Mouse (Mus musculus) spleen, postnatal 10 days (tissue): ENCODE measurements around the gene Fbxw2.
A peak's percentile ranks its signal among the peaks of the same experiment; 100 is the strongest.
"Not testable (repeated sequence)": the region's sequence is repeated elsewhere in the genome, so short reads cannot be mapped to it uniquely, and the experiment has no call there.

Experiments
- DNase-seq, 2 experiments: peaks; one replicate each; pipeline ENCODE4 v3.0.0; 2021 to 2022; ENCODE audit warnings: low spot score in 2 of 2

The Fbxw2 gene

DNA sequence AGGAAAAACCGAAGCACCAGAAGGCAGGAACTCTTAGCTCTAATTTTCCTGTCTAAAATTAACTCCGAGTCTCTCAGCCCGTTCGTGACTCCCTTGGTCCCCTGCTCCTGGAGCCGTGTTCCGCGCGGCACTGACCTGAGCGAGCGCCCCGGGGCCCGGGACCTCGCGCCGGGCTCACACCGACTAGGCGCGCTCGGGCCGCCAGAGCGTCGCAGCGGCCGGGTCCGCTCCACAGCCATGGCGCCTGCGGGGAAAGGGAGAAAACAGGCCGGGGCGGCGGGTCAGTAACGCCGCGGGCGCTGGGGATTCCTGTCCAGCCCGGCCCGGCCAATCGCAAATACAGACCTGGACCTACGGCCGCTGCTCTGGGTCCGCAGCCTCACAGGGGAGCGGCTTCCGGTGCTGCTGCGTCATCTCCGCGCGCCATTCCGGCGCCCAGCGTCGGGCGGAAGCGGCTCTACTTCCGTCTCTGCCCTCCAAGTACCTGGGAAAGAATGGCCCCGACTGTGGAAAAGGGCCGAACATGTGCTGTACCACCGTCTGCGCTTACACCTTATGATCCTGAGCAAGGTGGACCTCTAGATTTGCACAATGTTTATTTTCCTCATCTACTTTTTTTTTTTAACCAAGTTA is at the start of gene Fbxw2:
Gene Fbxw2, minus strand, starts transcription at position 485 of the 633 bp plus-strand sequence.
- DNase-seq = peak; percentile 87 to 94

DNA sequence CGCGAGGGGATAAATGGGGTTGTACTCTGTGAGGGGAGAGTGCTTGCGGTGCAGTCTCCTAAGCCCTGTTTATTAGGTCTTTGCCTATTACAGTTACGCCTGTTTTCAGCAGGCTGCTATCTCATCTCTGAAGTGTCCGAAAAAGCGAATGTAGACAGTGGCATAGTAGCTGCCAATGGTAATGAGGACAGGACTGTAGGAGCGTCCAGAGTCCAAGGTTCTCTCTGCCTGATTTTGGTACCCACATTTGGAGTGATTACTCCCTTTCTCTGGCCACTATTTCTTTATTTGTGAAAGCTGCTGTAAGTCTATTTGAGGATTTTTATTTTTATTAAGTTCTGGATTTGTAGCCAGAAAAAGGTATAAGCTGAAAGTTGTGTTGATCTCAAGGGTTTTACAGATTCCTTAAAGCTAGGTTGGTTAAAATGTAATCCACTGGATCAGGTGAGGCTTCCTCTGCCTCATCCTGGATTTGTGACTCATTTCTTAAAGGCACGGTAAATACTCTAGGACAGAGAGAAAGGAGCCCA is 48.8 kb upstream of the Fbxw2 start, which contains the start of gene Psmd5:
Gene Psmd5, minus strand, starts transcription at position 153 of the 530 bp plus-strand sequence.
- no peak for DNase-seq

DNA sequence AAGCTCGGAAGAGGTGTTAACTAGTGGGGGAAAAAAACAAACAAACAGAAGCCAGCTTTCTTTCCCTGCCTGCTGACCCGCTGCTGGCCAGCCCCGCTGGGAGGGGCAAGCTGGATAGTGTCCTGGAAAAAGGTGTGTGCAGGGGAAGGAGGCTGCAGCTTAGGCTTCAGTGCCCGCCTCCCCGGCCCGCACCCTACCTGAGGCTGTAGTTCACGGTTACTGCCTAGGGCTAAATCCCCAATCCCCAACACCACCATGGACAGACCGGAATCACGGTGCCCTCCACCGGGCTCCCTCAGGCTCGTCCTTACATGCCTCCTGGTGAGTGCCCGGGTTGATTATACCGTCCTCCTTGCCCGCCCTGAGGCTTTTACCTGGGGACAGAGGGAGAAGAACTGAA is 48.2 kb upstream of the Fbxw2 start, which contains the start of gene Cutal:
Gene Cutal, plus strand, starts transcription at position 126 of the 400 bp plus-strand sequence.
- no peak for DNase-seq

DNA sequence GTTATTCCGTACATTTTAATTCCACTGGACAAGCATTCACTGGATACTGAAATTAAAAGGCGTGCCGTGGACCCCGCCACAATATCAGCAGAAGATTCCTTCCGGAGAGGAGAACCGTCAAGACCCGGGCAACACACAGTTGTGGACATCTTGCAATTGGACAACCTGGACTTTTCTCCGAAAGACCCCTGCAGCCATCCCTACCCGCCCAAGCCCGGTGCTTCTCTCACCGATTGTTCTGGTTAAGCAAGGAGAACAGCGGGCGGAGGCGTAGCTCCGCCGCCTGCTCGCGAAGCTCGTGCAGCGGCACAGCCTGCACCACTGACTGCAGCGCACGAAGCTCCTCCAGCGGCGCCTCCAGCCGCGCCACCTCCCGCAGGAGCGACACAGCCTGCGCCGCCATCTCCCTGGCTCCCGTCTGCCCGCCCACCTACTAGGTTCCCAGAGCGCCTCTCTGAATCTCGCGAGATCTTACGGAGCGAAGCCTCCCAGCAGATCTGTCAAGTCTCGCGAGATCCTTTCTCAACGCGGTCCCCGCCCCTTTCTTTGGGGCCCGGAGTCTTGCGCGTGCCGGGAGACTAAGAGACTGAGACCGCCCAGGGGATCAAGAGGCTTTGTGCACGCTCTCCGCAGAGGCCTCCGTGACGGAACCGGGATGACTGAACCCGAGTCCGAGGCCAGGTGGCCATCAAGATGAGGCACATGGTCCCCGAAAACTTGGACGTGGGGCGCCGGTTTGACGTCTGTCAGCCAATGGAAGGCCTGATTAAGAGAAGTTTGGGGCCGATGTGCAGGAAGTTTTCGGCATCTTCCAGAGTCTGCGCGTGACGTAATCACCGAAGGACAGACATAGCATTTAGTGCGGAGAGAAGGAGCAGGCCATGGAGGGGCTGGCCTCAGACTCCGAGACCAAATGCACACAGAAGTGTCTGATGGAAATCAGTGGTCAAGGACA is 44.7 kb upstream of the Fbxw2 start:
- DNase-seq = peak; percentile 91 to 94

DNA sequence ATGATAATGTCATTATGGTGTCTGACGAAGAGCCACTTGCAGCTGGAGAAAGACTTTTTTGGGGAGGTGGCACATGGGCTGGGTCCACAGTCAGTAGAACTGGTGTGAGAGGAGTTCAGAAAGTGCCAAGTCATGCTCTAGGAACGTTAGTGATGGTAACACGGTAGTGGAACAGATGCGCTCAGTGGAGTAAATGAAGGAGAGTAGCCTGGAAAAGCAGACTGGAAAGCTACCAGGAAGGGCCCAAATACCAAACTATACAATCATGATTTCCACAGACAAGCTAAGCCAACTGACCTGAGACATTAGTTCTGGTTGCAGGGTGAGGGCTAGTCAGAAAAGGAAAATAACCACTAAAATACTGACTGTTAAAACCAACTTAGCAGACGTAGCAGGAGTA is 43.6 kb upstream of the Fbxw2 start:
- DNase-seq = peak; percentile 51 to 52

DNA sequence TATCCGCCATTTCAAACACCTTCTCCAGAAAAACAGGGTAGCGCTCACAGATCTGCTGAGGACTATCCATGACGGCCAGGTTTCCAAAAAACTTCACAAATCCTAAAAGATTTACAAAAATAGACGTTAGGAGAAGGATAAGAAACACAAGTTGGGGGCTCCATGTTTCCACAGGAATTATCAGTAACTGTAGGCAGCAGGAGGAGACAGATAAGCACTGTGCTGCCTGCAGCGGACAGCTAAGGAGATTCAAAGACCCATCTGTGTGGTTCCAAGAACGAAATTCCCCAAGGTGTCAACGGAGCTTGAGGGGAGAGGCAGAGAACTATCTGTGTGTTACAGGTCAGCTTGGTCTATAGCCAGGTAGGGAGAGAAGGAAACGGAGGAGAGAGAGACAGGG is 31.6 kb upstream of the Fbxw2 start:
- DNase-seq = no peak

DNA sequence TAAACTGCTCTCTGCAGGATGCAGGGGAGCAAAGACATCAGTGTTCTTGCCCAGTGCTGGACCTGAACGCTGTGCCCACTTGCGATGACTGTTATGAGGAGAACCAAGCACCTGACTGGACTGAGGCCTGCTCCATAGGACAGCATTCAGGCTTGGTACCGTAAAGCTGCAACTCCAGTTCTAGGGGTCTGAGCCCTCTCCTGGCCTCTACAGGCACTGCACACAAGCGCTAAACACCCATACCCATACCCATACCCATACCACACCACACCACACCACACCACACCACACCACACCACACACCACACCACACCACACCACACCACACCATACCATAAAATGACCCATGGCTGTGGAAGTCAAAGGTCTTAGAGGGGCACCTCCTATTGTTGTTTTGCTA is 29.2 kb upstream of the Fbxw2 start:
- no peak for DNase-seq

DNA sequence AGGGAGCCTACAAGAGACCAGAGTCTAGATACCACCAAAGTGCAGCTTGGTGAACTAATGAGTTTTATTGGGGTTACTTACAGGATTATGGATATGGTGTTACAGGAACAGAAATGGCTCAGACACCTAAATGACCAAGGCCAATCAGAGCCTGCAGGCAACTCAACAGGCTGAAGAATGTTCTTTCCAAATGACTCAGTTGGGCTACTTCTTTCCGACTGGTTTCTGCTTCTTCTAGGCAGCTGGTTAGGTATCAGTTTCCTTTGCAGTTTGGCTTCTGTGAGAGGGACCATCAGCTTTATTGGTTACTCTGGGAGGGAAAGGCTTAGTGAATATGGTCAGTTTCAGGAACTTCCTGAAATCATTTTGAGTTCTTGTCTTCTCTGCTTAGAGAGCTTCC is 21.6 kb upstream of the Fbxw2 start:
- DNase-seq = no peak

DNA sequence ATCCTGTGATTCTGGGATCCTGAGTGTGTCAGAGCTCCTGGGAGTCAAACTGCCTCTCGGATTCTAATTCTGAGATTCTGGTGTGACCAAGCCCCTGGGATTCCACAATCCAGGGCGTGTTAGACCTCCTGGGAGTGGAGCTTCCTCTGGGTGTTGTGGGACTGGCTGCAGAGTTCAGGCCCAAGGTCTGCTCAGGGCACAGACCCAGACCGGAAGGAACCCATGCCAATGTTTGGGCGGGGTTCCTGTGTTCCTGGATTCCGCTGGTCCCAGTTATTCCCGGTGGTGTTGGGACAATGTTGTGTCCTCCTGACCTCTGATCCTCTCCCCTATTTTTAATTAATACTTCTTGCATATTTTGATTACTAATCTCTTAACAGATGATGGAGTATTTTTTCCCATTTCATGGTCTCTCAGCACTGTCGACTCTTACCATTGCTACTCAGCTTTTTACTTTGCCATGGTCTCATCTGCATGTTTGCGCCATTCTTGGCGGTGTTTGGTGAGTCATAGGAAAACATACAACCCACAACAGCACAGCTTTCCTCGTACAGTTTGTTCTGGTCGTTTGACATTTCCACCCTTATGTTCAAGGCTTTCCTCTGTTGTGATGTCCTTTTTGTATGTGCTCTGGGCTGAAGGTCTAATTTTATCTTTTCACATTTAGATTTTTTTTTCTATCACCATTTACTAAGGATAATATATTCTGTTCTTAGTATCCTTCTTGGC is 17.3 kb upstream of the Fbxw2 start:
- DNase-seq = no peak

DNA sequence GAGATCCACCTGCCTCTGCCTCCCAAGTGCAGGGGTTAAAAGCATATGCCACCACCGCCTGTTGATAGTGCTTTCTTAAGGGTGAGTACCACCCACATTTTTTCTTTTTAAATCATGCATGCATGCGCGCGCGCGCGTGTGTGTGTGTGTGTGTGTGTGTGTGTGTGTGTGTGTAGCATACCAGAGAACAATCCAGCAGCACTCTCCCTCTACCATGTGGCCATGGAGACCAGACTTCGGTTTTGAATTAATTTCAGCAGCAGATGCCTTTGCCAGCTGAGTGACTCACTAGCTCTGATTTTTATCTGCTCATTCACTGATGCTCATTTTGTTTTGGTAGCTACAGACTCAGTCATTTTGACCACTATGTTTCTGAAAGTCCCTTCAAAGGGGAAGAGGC is 15.6 kb upstream of the Fbxw2 start:
- DNase-seq = no peak

DNA sequence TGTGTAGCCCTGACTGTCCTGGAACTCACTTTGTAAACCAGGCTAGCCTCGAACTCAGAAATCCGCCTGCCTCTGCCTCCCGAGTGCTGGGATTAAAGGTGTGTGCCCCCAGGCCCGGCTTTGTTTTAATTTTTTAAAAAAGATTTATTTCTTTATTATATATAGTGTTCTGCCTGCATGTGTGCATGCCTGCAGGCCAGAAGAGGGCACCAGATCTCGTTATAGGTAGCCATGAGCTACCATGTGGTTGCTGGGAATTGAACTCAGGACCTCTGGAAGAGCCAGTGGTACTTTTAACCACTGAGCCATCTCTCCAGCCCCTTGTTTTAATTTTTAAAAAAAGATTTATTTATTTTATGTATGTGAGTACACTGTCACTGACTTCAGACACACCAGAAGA is 14.0 kb upstream of the Fbxw2 start:
- not testable (repeated sequence) for DNase-seq

DNA sequence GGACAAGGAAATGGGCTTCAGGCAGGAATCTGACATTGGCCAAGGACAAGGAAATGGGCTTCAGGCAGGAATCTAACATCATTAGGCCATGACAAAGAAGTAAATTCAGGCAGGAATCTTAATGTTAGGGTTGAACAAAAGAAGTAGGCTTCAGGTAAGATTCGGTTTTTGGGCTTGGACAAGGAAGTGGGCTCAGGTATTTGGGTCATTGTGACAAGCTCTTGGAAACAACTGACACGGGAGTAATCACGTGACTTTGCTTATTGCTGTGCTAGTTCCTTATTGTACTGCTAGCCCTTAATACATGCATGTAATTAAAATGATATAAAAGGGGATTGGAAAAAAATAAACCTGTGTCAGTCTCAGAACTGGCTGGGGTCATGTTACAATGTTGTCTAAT is 9.6 kb upstream of the Fbxw2 start:
- DNase-seq = no peak

DNA sequence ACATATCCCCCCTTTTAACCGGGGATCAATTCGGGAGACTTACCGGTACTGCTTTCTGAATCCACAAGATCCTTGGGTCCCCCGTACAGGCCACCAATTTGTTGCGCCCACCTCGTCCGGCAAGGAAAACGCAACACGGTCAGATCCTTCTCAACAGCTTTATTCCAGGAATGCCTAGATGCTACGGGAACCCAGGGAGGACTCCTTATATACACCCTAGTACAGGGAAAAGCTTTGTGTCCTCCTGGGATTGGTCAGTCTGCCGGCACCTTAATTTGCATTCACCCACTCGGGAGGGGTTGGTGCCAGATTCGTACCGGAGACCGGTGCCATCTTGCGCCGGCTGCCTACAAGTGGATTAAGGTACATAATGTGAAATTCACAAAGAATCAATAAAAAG is 7.5 kb upstream of the Fbxw2 start:
- DNase-seq = no peak

DNA sequence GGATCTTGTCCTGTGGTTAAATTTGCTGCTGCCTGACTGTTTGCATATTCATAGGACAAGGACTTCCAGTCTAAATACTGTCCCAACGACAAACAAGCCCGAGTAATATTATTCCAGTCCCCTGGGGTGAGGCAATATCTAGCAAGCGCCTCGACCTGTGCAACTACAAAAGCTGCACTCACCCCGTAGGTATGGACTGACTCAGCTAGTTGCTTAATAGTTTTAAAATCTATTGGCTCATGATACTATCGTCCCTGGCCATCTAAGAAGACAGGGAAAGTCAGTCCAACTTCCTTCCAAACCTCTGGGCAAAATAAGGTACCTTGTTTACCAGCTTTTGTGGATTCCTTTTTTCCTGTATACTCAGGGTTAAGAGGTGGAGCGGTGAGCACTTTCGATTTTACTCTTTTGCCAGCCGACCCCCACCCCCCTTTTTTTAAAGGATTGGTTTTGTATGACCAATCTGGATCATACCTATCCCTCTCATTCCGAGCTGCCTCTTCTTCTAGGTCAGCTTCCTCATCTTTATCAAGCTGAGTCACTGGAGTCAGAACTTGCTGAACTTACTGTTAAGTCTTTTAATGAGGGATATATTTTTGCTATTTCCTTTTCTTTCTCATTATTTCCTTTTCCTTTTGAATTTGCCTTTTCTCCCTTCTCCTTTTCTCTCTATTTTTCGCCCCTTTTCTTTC is 6.8 kb upstream of the Fbxw2 start, which contains the start of gene Gm34653:
Gene Gm34653, plus strand, starts transcription at position 242 of the 692 bp plus-strand sequence.
- not testable (repeated sequence) for DNase-seq

DNA sequence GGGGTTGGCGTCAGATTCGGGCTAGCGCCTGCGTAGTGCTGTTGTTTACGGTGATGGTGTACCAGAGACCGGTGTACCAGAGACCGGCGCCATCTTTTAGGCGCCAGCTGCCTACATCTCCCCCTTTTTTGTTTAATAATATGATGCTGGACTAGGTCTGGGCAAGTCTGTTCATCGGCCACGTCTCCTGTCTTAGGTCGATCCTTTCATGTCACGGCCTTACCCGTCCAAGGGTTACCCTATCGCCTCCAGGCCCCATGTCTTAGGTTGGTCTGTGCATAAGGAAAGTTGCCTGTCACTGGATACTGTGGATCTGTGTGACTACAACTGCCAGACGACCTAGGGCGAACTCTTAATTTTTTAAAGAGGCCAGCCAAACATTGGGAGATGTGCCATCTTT is 4.0 kb upstream of the Fbxw2 start:
- not testable (repeated sequence) for DNase-seq

DNA sequence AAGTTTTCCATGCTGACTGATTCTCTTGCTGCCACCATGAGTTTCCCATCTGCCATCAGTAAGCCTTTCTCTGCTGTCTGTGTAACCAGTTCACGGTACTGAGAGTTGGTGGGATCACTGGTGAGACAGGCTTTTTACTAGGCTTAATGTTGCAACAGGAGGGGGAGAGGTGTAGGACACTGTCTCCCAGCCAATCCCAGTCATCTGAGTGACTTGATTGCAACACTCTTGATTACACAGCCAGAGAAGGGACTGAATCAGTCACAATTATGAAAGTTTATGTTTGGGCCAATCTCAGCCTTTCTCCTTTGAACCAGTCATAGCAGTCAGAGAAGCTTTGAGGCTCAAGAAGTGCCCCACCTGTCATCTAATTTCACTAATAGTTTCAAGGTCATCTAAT is 1.9 kb upstream of the Fbxw2 start:
- no peak for DNase-seq

DNA sequence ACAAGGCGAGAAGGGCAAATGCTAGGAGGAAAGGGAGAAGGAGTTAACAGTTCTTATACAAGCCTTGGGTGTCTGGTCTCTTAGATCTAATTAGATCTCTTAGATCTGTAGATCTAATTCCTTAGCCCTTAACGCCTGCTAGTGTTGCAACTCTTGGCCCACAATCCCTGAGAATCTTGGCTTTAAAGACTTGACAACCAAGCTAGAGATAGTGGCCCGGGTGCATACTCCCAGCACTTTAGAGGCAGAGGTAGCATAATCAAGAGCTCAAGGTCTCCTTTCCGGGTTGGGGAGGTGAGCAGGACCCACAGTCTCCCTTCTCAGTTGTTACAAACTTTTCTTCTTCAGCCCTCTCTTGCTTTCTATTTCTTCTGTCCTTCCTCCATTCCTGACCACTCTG is 1.5 kb upstream of the Fbxw2 start:
- no peak for DNase-seq

DNA sequence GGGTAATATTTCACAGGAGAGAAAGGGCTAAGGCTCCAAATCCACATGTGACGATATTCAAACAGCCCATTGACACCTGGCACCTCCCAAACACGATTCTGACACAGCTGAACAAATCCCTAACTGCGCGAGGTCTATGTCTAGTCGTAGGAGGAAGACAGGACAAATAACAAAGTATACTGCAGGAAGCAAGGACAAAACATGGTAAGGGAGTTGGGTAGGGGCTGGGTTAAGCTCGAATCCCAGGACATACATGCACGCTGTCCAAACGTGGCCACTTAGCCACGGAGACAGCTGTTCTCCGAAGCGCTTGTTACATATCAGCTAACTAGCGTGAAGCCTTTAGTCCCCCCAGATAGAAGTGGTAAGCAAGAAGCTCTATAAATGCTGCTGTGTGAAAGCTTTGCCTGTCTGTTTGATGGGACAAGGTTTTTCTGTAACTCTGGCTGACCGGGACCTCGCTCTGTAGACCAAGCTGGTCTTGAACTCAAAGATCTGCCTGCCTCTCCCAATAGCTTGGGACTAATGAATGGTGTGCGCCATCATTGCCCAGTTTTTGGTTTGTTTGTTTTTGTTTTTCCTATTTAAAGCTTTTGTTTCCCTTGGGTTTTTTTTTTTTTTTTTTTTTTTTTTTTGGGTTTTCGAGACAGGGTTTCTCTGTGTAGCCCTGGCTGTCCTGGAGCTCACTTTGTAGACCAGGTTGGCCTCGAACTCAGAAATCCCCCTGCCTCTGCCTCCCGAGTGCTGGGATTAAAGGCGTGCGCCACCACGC is 535 bp upstream of the Fbxw2 start:
- DNase-seq = peak in 1 of 2 experiments; percentile 37

DNA sequence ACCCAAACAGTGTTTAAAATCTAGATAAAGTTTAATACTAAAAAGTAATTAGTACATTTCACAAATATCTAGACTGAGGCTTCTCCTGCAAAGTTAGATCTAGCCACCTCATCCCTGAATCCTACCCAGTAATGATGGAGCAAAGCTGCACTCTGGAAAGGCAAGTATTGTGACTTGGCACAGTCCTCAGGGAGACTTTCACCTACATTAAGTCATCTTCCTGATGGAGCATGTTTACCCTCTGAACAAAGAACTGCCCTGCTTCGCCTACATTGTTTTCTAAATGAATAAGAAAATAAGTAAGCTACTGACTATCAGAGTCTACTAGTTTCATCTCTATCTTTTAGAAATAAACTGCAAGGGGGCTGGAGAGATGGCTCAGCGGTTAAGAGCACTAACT is 7.6 kb downstream of the Fbxw2 start:
- DNase-seq = no peak

DNA sequence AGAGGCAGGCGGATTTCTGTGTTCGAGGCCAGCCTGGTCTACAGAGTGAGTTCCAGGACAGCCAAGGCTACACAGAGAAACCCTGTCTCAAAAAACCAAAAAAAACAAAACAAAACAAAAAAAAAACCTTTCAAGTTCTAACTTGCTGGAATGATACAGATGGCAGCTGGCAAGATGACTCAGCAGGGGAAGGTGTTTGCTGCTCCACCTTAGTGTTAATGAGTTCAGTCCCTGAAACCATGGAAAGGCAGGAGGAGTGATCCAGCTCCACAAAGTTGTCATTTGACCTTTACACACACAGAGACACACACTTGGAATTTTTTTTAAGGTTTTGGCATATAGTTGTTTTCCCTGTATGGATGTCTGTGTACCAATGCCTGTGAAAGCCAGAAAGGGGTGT is 10.2 kb downstream of the Fbxw2 start:
- DNase-seq = not testable (repeated sequence)
